Mouse (Mus musculus) yolk sac, embryonic 10.5 days (tissue): ENCODE results near the gene Nrxn2.

Experiments used
- DNase-seq: peaks from one replicate; pipeline ENCODE4 v3.0.0-alpha.2; 2017; ENCODE audit warnings: low spot score

Nrxn2 gene

DNA sequence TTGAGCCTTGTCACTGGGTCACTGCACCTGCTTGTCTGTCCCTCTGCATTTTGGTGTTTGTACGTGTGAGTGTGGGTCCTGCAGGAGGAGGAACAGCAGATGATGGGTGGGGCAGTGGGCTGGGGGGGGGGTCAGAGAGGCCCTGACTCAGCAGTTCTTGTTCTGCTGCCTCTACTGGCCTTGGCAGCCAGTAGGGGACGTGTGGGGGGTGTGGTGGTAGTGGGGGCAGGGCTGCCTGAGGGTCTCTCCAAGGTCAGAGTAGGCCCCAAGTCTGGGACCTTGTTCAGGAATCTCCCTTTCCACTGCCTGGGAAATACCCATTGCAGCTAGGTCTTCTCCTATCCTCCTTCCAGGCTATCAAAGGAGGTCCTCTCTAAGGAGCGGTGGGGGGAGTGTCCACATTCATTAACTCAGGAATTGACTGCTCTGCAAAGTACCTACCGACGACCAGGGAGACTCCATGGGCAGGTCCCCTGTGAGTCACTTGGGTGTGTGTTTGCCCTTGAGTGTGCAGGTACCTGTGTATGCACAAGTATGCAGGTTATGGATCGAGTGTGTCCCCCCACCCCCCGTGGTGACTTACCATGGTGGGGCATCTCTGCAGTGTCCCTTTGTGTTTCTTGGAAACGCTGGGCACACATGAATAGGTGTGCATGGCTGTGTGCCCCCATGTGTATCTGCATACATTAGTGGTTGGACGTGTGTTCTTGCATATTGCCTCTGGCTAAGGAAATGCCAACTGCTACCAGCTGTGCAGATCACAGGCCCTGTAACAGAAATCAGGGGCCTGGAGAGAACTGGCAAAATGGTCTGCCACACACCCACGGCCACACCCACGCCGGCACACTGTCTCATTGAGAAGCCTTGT is 1.4 kb upstream of the Nrxn2 start:
- no peak for DNase-seq

- no peak for DNase-seq
These were observed 607 bp downstream of the Nrxn2 start for GRCm38 (mm10) chr19:6418984-6419692.

DNA sequence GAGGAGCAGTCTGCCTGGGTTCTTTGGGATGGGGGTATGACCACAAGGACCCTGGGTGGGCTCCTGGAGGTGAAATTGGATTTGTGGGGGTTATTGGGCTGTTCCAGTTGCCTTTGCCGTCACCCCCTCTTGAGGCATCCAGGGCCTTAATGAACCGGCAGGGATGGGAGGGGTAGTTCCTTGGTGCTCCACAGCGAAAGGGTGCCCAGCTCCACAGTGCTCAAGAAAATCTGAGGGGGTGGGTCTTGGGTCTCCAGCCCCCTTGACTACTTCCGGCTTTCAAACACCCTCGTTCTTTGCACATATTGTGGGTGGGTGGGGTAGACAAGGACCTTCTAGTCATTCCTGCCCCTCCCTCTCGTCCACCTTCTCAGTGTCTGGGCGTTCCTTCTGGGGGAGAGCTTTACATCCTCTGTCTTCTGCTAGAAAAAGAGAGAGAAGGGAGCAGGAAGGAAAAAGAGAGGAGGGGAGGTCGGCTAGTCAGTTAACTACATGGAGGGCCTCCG is 1.3 kb downstream of the Nrxn2 start:
- no peak for DNase-seq

- DNase-seq: no peak
These were observed 2.1 kb downstream of the Nrxn2 start for GRCm38 (mm10) chr19:6420481-6421210.

DNA sequence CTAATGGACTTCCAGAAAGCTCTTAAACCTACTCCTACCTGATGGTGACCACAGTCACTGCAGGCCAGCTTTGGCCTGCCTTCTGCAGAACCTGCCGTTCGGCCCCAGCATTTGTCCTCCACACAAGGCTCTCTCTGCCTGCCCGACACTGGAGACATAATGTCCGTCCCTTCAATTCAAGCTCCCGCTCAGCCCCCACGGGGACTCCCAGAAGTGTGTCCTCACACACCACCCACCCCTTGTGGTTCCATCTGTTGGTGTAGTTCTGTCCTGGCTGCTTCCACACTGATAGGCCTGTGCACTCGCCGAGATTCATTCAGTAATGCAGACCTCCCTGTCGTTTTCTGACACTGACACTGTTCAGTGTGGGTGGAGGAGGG is 2.7 kb downstream of the Nrxn2 start:
- DNase-seq: no peak

DNA sequence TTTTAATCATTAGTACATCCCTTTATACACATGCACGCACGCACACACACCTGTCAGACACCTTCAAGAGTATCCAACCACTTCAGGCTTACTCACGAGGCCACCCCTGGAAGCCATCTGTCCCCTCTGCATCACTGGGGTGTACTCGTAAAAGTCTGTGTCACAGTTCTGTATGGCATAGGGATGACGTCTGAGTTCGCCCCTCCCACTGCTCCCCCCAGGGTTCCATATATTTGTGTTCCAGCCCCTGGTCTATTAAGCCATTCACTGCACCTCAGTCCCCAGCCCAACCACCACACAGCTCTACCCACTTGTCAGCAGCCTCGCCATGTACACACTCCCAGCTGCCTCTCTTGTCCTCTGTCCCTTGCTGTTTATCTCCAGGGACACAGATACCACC is 3.5 kb downstream of the Nrxn2 start:
- DNase-seq: no peak

DNA sequence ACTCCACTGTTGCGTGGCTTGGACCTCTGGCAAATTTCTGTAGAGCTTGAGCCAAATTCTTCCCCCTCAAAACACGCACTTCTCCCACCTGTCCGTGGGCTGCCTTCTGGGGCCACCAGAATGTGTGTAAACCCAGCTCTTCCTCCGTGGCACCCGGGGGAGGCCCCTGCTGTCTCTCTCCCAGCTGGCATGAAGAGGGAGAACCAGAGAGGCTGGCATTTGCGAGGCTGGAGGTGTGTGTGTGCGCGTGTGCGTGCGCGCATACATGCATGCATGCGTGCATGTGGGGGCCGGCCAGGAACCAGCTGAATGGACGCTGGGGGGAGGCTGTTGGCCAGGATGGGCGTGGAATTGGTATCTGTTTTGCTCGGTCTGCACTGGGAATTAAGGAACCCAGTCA is 4.7 kb downstream of the Nrxn2 start:
- no peak for DNase-seq

GRCm38 (mm10) chr19:6424137-6424881 is 5.8 kb downstream of the Nrxn2 start:
- DNase-seq: no peak

DNA sequence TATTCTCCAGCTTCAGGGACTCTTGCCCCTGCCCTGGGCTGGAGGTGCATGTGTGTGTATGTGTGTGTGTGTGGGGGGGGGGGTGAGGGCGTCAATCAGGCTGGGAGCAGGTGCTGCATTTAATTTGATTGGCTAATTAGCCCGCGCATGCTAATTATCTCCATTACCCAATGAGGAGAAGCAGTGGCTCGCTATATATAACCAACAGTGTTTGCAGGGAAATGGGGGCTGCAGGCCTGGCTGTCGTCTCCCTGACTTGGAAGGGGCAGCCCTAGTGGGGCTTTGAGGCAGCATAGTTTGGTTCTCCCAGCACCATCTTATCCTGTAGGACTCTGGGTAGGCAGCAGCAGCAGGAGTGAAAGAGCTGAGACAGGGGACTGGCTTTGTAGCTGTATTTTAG is 7.1 kb downstream of the Nrxn2 start:
- no peak for DNase-seq

DNA sequence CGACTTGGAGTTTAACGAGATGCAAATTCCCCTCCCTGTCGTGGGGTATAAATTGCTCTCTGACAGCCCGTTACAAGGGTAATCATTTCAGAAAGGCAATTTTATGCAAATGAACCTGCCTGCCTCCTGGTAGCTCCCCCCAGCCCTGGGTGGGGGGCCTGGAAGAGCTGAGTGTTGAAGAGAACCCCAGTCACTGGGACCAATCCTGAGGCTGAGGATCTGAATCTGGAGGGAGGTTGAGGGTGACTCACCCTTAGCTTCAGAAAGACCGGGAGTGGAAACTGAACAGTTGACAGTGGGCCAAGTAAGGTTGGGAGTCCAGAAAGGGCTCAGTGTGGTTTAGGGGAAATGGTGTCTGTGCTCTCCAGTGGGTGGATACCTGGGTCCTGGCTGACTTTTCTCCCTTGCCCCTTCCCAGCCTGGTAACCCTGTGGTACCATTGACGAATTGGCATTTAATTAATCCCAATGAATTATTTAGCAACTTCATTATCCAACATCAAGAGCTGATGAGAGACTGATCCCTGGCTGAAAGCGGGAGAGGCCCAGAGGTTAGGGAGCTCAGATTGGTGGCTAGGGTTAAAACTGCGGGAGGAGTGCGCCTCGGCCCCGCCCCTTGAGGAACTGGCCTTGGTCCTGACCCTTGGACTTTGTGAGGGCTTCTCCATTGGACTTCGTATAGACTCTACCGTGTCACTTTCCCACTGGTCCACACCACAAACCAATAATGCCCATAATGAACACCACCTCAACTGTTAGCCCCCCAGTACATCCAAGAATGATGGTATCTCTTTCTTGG is 8.4 kb downstream of the Nrxn2 start:
- DNase-seq: peak; percentile 58

- DNase-seq: no peak
These were observed 9.3 kb downstream of the Nrxn2 start for GRCm38 (mm10) chr19:6427653-6428434.

GRCm38 (mm10) chr19:6428501-6429200 is 10.1 kb downstream of the Nrxn2 start:
- DNase-seq: no peak

GRCm38 (mm10) chr19:6443016-6443415 is 24.5 kb downstream of the Nrxn2 start:
- DNase-seq: no peak

- no peak for DNase-seq
These were observed 27.4 kb downstream of the Nrxn2 start for GRCm38 (mm10) chr19:6445761-6446423.

DNA sequence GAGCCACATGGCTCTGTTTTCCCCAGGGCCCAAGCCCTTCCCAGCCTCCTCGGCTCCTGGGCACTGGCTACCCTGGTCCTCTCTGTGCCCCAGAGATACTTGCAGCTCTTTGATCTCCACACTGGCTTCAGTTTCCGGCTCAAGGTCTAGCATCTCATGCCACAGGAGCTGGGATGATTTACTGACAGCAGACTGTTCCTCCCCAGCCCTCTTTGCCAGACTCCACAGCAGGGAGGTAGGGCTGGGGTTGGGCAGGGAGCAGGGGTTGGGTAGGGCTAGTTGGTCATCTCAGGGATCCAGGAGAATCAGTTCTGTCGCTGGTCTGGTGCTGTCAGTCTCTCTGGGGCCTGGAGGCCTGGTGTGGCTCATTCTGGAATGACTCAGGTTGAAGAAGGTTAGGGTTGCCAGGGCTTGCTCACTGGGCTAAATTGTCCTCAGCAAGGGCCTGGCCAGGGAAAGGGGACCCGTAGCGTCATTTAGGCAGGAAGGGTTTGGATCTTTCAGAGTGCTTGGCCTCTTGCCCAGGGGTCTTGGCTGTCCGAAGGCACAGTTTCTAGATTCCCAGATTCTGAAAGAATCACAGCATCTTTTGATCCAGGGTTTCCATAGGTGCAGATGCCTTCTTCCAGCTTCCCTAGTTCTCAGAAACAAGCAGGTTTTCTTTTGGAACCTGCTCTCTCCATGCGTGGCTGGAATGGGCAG is 28.4 kb downstream of the Nrxn2 start:
- no peak for DNase-seq

- no peak for DNase-seq
These were observed 30.2 kb downstream of the Nrxn2 start for GRCm38 (mm10) chr19:6448752-6449151.

DNA sequence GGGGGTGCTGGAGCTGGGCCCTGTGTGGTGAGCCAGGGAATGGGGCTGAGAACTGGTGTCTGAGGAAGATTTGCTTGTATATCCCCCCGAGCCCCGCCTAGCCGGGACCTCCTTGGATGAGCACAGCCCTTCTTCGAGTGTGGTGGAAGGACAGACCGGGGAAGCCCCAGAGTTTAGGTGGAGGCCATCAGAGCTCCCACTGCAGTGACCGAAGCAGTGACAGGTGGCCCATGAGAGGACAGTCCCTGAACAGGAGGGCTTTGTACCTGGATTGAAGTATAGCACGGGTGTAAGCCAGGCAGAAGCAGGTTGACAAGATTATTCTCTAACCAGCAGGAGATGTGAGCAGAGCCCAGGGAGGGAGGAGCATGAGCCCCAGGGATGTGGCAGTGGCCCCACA is 31.3 kb downstream of the Nrxn2 start:
- no peak for DNase-seq

GRCm38 (mm10) chr19:6452030-6452494 is 33.5 kb downstream of the Nrxn2 start:
- DNase-seq: peak; percentile 63
